Mouse (Mus musculus): ENCODE data around the gene Hist1h2bl. TPM values are rescaled to one million over a fixed set of nuclear protein-coding genes. Genes with fewer than 3 reads are reported as not detected.
"Not testable (repeated sequence)": the region's sequence is repeated elsewhere in the genome, so short reads cannot be mapped to it uniquely, and the experiment has no call there.

Hist1h2bl gene
- polyA plus RNA-seq, 1 experiment from 2014 or later = 2.9 TPM

DNA sequence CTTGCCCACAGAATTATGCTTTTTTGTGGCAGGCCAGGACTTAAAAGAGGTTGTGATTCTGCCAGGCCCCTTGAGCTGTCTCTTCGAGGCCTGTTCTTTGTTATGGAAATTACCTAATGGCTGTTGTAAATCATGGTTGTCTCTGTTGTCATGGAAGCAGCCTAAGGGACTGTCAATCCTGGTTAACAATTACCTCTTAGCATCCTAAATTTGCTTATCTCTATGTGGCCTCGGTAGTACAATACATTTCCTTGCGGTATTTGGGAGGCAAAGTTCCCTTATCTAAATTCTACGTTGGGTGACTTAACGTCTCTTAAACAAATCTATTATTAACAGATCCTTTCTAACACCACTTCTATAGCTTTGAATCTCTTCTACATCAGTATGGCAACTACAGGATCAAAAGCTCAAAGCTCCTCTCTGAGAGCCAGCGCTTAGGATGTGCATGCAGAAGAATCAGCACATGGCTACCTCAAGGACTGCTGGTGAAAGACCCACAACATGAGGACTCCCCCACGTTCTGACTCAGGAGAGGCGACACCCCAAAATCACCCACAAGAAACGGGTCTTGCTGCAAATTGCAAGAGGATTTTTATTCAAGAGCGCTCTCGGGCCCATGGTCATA is 12.1 kb upstream of the Hist1h2bl start:
- no peak overlapping the region for H3K27ac ChIP-seq (replicated peaks; ENCODE audit: low read depth, low read length)
- no peaks in the 10 kb centered on the region for H3K9me3 ChIP-seq (ENCODE audit: control insufficient read depth, low read length)
- WGBS = 19% methylated on average over 11 of the region's 11 CpGs
- H3K27me3 ChIP-seq (ENCODE audit: control insufficient read depth, insufficient read depth, low read length) = no peaks in the 10 kb centered on the region
- no peaks in the 10 kb centered on the region for H3K4me1 ChIP-seq (ENCODE audit: control insufficient read depth, insufficient read depth, low read length)
- DNase-seq (ENCODE audit: low spot score) = no peak
- ATAC-seq (ENCODE audit: insufficient number of reproducible peaks, low FRiP score, low TSS enrichment, low read depth) = no peak
- no peak overlapping the region for H3K4me3 ChIP-seq (ENCODE audit: low read depth, low read length)
- no peaks in the 10 kb centered on the region for H3K36me3 ChIP-seq (ENCODE audit: control insufficient read depth, insufficient read depth, low read length)
- H3K4me2 ChIP-seq (ENCODE audit: low read depth, severe bottlenecking) = no peak overlapping the region
- no peak overlapping the region for H3K9ac ChIP-seq (ENCODE audit: low read length)

DNA sequence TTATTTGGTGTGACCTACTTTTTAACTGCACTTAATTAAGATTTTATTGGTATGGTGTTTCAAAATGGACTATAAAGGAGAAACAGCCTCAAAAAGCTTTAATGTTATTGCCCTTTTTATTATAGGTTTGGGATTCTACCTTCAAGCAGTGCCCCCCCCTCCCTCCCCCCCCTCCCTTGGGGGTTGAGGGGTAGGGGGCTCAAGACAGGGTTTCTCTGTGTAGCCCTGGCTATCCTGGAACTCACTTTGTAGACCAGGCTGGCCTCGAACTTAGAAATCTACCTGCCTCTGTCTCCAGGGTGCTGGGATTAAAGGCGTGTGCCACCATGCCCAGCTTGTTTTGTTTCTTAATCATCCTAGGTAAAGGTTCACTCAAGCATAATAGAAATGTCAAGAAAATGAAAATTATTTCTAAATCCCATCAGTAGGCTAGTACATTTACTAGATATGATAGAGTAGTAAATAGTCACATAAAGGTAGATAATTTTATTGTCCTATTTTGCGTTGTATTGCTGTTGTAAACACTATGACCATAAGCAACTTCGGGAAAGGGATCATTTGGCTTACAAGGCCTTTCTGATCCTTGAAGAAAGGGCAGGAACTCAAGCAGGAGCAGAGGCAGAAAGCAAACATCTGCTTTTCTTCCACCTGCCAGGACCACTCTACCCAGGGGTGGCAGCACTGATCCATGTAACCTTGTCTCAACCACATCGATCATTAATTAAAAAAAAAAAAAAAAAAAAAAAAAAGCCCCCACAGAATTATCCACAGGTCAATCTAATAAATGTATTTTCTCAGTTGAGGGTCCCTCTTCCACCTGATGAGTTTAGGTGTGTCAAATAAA is 7.3 kb upstream of the Hist1h2bl start:
- DNase-seq (ENCODE audit: low spot score) (peak; percentile 60), ATAC-seq (ENCODE audit: insufficient number of reproducible peaks, low FRiP score, low TSS enrichment, low read depth) (no peak)
- Histone ChIP-seq H3K4me2 (ENCODE audit: low read depth, severe bottlenecking) (peak overlapping the region; percentile 40; the same call in 1 of the 2 replicates), H3K9me3 (ENCODE audit: control insufficient read depth, low read length) (no peaks in the 10 kb centered on the region), H3K4me1 (ENCODE audit: control insufficient read depth, insufficient read depth, low read length) (0 out of 2 replicates have a peak, but pooled peaks cover 4% of the 10 kb centered on the region), H3K4me3 (ENCODE audit: low read depth, low read length) (no peak overlapping the region), H3K36me3 (ENCODE audit: control insufficient read depth, insufficient read depth, low read length) (no peaks in the 10 kb centered on the region), H3K9ac (ENCODE audit: low read length) (no peak overlapping the region), H3K27me3 (ENCODE audit: control insufficient read depth, insufficient read depth, low read length) (no peaks in the 10 kb centered on the region), H3K27ac (replicated peaks; ENCODE audit: low read depth, low read length) (peak overlapping the region; percentile 65; the same call in 1 of the 2 replicates)
- 37% methylated on average over 5 of the region's 5 CpGs for WGBS

DNA sequence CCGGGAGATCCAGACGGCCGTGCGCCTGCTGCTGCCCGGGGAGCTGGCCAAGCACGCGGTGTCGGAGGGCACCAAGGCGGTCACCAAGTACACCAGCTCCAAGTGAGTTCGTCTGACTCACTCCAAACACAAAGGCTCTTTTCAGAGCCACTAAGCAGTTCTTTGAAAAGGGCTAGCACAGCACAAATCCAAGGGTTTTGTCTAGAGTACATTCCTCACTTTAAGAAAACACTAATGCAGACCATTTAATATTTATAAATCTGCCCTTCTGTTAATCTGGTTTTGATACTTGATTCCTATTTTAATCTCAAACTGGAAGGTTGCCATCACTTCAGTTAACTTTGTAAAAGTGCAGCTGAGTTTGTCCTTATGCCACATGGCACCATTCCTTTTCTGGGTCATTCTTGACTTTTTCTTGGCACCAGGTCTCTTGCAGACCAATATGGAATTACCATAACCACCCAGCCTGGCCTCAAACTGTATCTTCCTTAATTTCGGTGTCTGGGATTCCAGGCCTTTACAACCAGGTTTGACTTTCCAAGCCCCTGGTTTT is 6.5 kb upstream of the Hist1h2bl start:
- 4% methylated on average over 11 of the region's 11 CpGs for WGBS
- H3K4me2 ChIP-seq (ENCODE audit: low read depth, severe bottlenecking) = peak overlapping the region; percentile 40
- ATAC-seq (ENCODE audit: insufficient number of reproducible peaks, low FRiP score, low TSS enrichment, low read depth) = peak; percentile 3; the same call in 1 of the 2 replicates
- H3K4me3 ChIP-seq (ENCODE audit: low read depth, low read length) = peak overlapping the region; percentile 15; the same call in 1 of the 2 replicates
- H3K36me3 ChIP-seq (ENCODE audit: control insufficient read depth, insufficient read depth, low read length) = no peaks in the 10 kb centered on the region
- DNase-seq (ENCODE audit: low spot score) = peak; percentile 71
- H3K9ac ChIP-seq (ENCODE audit: low read length) = peak overlapping the region; percentile 44
- 0 out of 2 replicates have a peak, but pooled peaks cover 4% of the 10 kb centered on the region for H3K4me1 ChIP-seq (ENCODE audit: control insufficient read depth, insufficient read depth, low read length)
- H3K9me3 ChIP-seq (ENCODE audit: control insufficient read depth, low read length) = no peaks in the 10 kb centered on the region
- peak overlapping the region; percentile 96 for H3K27ac ChIP-seq (replicated peaks; ENCODE audit: low read depth, low read length)
- no peaks in the 10 kb centered on the region for H3K27me3 ChIP-seq (ENCODE audit: control insufficient read depth, insufficient read depth, low read length)

DNA sequence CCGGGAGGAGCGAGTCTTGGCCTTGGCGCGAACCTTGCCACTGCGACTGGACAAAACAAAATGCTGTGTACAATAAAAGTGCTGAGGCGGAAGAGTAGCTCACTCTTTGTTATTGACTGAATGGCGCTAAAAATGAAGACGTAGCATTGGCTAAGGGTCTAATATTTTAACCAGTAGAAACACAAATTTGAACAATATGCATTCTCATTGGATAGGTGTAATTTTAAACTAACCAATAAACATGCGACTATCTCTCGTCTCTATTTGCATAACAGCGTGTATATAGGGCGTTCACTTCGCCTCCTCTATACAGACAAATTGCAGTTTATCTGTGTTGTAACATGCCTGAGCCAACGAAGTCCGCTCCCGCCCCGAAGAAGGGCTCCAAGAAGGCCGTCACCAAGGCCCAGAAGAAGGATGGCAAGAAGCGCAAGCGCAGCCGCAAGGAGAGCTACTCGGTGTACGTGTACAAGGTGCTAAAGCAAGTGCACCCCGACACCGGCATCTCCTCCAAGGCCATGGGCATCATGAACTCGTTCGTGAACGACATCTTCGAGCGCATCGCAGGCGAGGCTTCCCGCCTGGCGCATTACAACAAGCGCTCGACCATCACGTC is 5.9 kb upstream of the Hist1h2bl start, which contains the start of gene Hist1h2bm:
Gene Hist1h2bm (plus strand): TSS at position 288 of the 616 bp plus-strand sequence.
- H3K9ac ChIP-seq (ENCODE audit: low read length) = peak within 1 kb of the TSS; percentile 82
- H3K4me2 ChIP-seq (ENCODE audit: low read depth, severe bottlenecking) = peak within 1 kb of the TSS; percentile 64
- peak; percentile 97 for ATAC-seq (ENCODE audit: insufficient number of reproducible peaks, low FRiP score, low TSS enrichment, low read depth)
- not testable (repeated sequence) for H3K9me3 ChIP-seq (ENCODE audit: control insufficient read depth, low read length); H3K27me3 ChIP-seq (ENCODE audit: control insufficient read depth, insufficient read depth, low read length); H3K4me1 ChIP-seq (ENCODE audit: control insufficient read depth, insufficient read depth, low read length); H3K36me3 ChIP-seq (ENCODE audit: control insufficient read depth, insufficient read depth, low read length)
- peak within 1 kb of the TSS; percentile 30 for H3K4me3 ChIP-seq (ENCODE audit: low read depth, low read length)
- under 1% methylated on average over 37 of the region's 37 CpGs for WGBS
- DNase-seq (ENCODE audit: low spot score) = peak; percentile 84
- peak within 1 kb of the TSS; percentile 96 for H3K27ac ChIP-seq (replicated peaks; ENCODE audit: low read depth, low read length)

DNA sequence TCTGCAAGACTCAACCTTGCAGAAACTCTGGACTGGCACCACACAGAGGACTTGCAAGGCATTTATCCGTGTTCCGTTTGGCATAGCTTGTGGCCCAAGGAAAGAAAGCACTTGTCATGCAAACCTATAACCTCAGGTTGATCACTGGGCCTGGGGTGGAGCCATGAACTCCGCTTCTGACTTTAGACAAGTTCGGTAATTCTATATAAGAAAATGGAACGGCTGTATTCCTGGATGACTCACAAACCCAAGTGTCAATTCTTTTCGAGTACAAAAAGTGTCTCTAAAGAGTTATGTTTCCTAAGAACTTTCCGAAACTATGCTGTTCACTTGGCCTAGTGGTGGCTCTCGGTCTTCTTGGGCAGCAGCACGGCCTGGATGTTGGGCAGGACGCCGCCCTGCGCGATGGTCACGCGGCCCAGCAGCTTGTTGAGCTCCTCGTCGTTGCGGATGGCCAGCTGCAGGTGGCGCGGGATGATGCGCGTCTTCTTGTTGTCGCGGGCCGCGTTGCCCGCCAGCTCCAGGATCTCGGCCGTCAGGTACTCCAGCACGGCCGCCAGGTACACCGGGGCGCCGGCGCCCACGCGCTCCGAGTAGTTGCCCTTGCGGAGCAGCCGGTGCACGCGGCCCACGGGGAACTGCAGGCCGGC is 5.3 kb upstream of the Hist1h2bl start:
- DNase-seq (ENCODE audit: low spot score) = peak; percentile 66
- H3K4me1 ChIP-seq (ENCODE audit: control insufficient read depth, insufficient read depth, low read length); ATAC-seq (ENCODE audit: insufficient number of reproducible peaks, low FRiP score, low TSS enrichment, low read depth); H3K27me3 ChIP-seq (ENCODE audit: control insufficient read depth, insufficient read depth, low read length); H3K36me3 ChIP-seq (ENCODE audit: control insufficient read depth, insufficient read depth, low read length); H3K9me3 ChIP-seq (ENCODE audit: control insufficient read depth, low read length): not testable (repeated sequence)
- peak overlapping the region; percentile 30 for H3K4me3 ChIP-seq (ENCODE audit: low read depth, low read length)
- H3K4me2 ChIP-seq (ENCODE audit: low read depth, severe bottlenecking) = peak overlapping the region; percentile 64
- H3K27ac ChIP-seq (replicated peaks; ENCODE audit: low read depth, low read length) = peak overlapping the region; percentile 96
- WGBS = 3% methylated on average over 20 of the region's 44 CpGs
- H3K9ac ChIP-seq (ENCODE audit: low read length) = peak overlapping the region; percentile 82

DNA sequence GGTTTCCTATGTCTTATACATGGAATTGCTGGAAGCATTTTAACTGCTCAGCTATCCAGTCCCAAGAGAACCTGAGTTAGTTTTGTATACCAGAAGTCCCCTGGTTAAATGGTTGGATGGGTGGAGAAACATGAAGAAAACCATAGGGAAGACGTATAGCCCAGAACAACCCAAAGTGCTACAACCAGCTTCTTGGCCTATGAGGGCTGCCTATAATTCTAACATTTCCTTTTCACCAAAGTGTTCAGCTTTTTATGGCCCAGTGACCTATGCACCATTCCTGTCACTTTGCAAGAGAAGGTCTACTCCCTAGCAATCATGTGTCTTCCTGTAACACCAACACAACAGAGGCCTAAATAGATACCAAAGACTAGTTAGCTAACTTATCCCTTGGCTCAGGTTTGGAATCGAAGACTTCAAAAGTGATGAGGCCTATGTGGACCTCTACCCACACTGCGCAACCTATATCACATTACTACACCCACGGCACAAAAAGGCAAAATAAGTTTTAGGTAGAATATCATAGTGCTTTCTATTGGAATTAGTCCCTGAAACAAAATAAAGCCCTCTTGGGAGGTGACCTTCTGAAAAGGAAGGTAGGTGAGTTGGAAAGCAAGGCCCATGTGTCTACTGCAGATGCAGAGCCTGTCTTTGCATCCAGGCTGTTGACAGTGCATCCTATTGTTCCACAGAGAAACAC is 2.6 kb upstream of the Hist1h2bl start:
- H3K4me2 ChIP-seq (ENCODE audit: low read depth, severe bottlenecking) = peak overlapping the region; percentile 72
- H3K27me3 ChIP-seq (ENCODE audit: control insufficient read depth, insufficient read depth, low read length) = no peaks in the 10 kb centered on the region
- WGBS = 57% methylated on average over 4 of the region's 4 CpGs
- no peaks in the 10 kb centered on the region for H3K9me3 ChIP-seq (ENCODE audit: control insufficient read depth, low read length)
- peaks cover 11% of the 10 kb centered on the region for H3K4me1 ChIP-seq (ENCODE audit: control insufficient read depth, insufficient read depth, low read length)
- DNase-seq (ENCODE audit: low spot score) (peak; percentile 67), ATAC-seq (ENCODE audit: insufficient number of reproducible peaks, low FRiP score, low TSS enrichment, low read depth) (no peak)
- H3K4me3 ChIP-seq (ENCODE audit: low read depth, low read length) = peak overlapping the region; percentile 42
- peak overlapping the region; percentile 88 for H3K27ac ChIP-seq (replicated peaks; ENCODE audit: low read depth, low read length)
- no peaks in the 10 kb centered on the region for H3K36me3 ChIP-seq (ENCODE audit: control insufficient read depth, insufficient read depth, low read length)
- H3K9ac ChIP-seq (ENCODE audit: low read length) = peak overlapping the region; percentile 66

DNA sequence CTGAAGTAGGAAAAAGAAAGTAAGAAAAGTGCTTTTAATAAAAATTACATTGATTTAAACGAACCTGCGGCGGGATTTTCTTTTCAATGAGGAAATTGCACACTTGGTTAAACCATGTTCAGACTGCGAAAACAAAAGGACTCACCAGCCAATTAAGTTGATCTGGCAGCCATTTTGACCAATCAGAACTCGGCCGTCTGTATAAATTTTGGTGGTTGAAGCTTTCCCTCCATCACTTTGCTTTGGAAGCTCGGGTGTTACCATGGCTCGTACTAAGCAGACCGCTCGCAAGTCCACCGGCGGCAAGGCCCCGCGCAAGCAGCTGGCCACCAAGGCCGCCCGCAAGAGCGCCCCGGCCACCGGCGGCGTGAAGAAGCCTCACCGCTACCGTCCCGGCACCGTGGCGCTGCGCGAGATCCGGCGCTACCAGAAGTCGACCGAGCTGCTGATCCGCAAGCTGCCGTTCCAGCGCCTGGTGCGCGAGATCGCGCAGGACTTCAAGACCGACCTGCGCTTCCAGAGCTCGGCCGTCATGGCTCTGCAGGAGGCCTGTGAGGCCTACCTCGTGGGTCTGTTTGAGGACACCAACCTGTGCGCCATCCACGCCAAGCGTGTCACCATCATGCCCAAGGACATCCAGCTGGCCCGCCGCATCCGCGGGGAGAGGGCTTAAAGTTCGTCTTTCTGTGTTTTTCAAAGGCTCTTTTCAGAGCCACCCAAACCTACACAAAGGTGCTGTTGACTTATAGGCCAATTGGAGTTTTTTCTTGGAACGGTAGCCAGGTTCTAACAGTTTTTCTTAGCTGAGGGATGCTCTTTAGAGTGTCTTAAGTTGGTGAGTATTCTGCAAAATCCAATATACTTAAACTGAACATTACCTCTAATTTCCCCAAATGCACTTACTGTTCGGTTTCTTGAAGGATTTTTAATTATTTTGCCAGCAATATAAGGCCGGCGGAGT is 1.7 kb upstream of the Hist1h2bl start, which contains the start of gene Hist1h3h:
Gene Hist1h3h (plus strand): TSS at position 263 of the 961 bp plus-strand sequence.
- not testable (repeated sequence) for H3K27me3 ChIP-seq (ENCODE audit: control insufficient read depth, insufficient read depth, low read length); H3K36me3 ChIP-seq (ENCODE audit: control insufficient read depth, insufficient read depth, low read length); H3K9me3 ChIP-seq (ENCODE audit: control insufficient read depth, low read length)
- DNase-seq (ENCODE audit: low spot score) (peak; percentile 90), ATAC-seq (ENCODE audit: insufficient number of reproducible peaks, low FRiP score, low TSS enrichment, low read depth) (peak; percentile 31; the same call in 1 of the 2 replicates)
- Histone ChIP-seq H3K4me3 (ENCODE audit: low read depth, low read length) (peak within 1 kb of the TSS; percentile 43), H3K4me1 (ENCODE audit: control insufficient read depth, insufficient read depth, low read length) (peaks cover 11% of the 10 kb centered on the region), H3K27ac (replicated peaks; ENCODE audit: low read depth, low read length) (peak within 1 kb of the TSS; percentile 97), H3K9ac (ENCODE audit: low read length) (peak within 1 kb of the TSS; percentile 71), H3K4me2 (ENCODE audit: low read depth, severe bottlenecking) (peak within 1 kb of the TSS; percentile 77)
- whole genome bisulfite sequencing = under 1% methylated on average over 27 of the region's 56 CpGs

Measured in limb, embryonic 11.5 days (tissue).